Mouse (Mus musculus) granulocyte monocyte progenitor cell, adult 5-6 weeks (primary cell): Measurements from ENCODE around the gene Rnf5. TPM values are rescaled to one million over a fixed set of nuclear protein-coding genes. Genes with fewer than 3 reads are reported as not detected.
A peak's percentile ranks its signal among the peaks of the same experiment; 100 is the strongest.

Experiments used
- ATAC-seq: replicated peaks from 2 replicates; pipeline ENCODE4 v1.8.0; 2016; ENCODE audit warnings: mild to moderate bottlenecking, moderate TSS enrichment, inconsistent platforms; ENCODE audit not compliant: poor library complexity, severe bottlenecking
- total RNA-seq, 2 experiments: library from RNA; stranded (forward) in 1 of 2; stranded (reverse) in 1 of 2; fragments of 200-712, 200-1000 nt in 1 of 2; fragments of >200 nt in 1 of 2; fragmentation: Nextera tagmentation in 1 of 2; gene quantifications; 2 replicates each; pipeline ENCODE4 v1.2.3; 2014 to 2017

The Rnf5 gene
- total RNA-seq, 2 experiments from 2014 or later, result 15.2 to 64.9 TPM

GRCm38 (mm10) chr17:34587423-34587811 is 16.1 kb downstream of the Rnf5 start:
- ATAC-seq, result peak; percentile 50

GRCm38 (mm10) chr17:34586796-34587422 is 16.6 kb downstream of the Rnf5 start:
- peak; percentile 48 for ATAC-seq

GRCm38 (mm10) chr17:34585877-34586771 is 17.4 kb downstream of the Rnf5 start:
- ATAC-seq, result no peak

- ATAC-seq, result no peak
Measured at GRCm38 (mm10) chr17:34585121-34585520, 18.4 kb downstream of the Rnf5 start.

GRCm38 (mm10) chr17:34583819-34584218 is 19.7 kb downstream of the Rnf5 start:
- ATAC-seq, result no peak

GRCm38 (mm10) chr17:34583397-34583796 is 20.1 kb downstream of the Rnf5 start:
- ATAC-seq, result no peak

GRCm38 (mm10) chr17:34582528-34582927 is 21.0 kb downstream of the Rnf5 start:
- no peak for ATAC-seq

GRCm38 (mm10) chr17:34578070-34578469 is 25.4 kb downstream of the Rnf5 start:
- ATAC-seq, result peak; percentile 76

GRCm38 (mm10) chr17:34576577-34576976 is 26.9 kb downstream of the Rnf5 start:
- ATAC-seq, result no peak

- ATAC-seq, result no peak
Measured at GRCm38 (mm10) chr17:34572361-34572760, 31.1 kb downstream of the Rnf5 start.

- ATAC-seq, result peak; percentile 41
Measured at GRCm38 (mm10) chr17:34571875-34572274, 31.6 kb downstream of the Rnf5 start.

GRCm38 (mm10) chr17:34569919-34570318 is 33.6 kb downstream of the Rnf5 start:
- no peak for ATAC-seq

GRCm38 (mm10) chr17:34568421-34568820 is 35.1 kb downstream of the Rnf5 start:
- no peak for ATAC-seq

- ATAC-seq, result no peak
Measured at GRCm38 (mm10) chr17:34567311-34567710, 36.2 kb downstream of the Rnf5 start.

- no peak for ATAC-seq
Measured at GRCm38 (mm10) chr17:34564796-34565195, 38.7 kb downstream of the Rnf5 start.

GRCm38 (mm10) chr17:34564003-34564421 is 39.5 kb downstream of the Rnf5 start, which contains the start of gene Notch4:
TSS of gene Notch4 (plus strand) at chr17:34564268.
- ATAC-seq, result 0 out of 2 replicates have a peak, but pooled peaks have one; percentile 13

GRCm38 (mm10) chr17:34563354-34563753 is 40.1 kb downstream of the Rnf5 start:
- ATAC-seq, result no peak

GRCm38 (mm10) chr17:34562595-34562994 is 40.9 kb downstream of the Rnf5 start:
- ATAC-seq, result no peak

- ATAC-seq, result peak; percentile 84
Measured at GRCm38 (mm10) chr17:34561200-34561599, 42.3 kb downstream of the Rnf5 start.

- ATAC-seq, result no peak
Measured at GRCm38 (mm10) chr17:34560438-34560837, 43.1 kb downstream of the Rnf5 start.

GRCm38 (mm10) chr17:34559895-34560294 is 43.6 kb downstream of the Rnf5 start:
- no peak for ATAC-seq
